Mouse (Mus musculus) adrenal gland, postnatal 25 days (tissue): ENCODE measurements around the gene Ulk4. TPM values are rescaled to one million over a fixed set of nuclear protein-coding genes. Genes with fewer than 3 reads are reported as not detected.
A peak's percentile ranks its signal among the peaks of the same experiment; 100 is the strongest.
"Not testable (repeated sequence)": the region's sequence is repeated elsewhere in the genome, so short reads cannot be mapped to it uniquely, and the experiment has no call there.

Source experiments
- DNase-seq: peaks from one replicate; pipeline ENCODE4 v3.0.0; 2021; ENCODE audit warnings: mixed read lengths
- microRNA-seq, 2 experiments: library from miRNA; unstranded; fragments of <30 nt; microRNA quantifications; one replicate each; pipeline ENCODE4 v1.2.0; 2021
- total RNA-seq: library from RNA; stranded (reverse); gene quantifications from 2 replicates; pipeline ENCODE4 v1.2.3, GENCODE M21; 2021

The Ulk4 gene
- total RNA-seq, 1 experiment from 2014 or later, result 3.2 TPM

DNA sequence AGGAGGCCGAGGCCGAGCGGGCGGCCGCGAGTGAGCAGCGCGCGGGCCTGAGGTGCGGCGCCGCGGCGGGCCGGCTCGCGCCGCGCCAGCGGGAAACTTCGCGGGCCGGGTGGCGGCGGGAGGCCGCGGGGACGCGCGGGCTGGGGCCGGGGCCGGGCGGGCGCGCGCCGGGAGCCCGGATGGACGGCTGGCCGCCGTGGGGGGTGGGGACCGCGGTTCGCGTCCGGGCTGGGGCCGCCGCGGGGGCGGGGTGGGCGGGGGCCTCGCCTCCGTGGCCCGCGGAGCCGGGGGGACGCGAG is 343.5 kb downstream of the Ulk4 start:
- DNase-seq, result no peak

DNA sequence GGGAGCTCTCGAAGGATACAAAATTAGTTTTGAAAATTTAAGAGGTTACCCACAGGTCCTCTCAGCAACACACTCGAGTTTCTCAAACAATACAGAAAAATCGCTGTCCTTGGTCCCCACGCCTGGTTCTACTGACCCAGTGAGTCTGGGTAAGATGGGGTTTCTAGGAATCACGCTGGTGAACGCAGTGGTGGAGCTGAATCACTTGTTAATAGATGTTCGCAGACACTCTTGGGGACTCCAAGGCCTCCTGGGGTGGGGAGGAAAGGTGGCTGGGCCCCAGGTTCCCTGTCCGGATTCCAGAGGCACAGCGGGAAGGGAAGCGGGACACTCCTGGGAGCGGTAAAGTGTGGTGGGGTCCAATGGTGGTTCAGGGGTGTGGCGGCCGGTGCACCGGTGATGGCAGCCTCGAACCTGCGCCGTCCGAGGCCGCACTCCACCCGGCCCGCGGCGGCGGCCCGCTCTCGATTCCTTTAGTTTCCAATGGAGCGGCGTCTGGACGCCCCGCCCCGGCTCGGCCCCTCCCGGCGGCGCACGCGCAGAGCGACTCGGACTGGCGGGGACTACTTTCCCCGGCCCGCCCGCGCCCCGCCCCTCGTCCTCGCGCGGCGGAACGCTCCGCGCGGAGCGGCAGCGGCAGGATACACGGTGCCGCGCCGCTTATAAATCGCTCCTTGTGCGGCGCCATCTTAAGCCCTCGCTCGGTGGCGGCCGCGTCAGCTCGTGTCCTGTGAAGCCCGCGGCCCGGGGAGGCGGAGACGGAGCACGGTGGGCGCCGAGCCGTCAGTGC is 344.0 kb downstream of the Ulk4 start:
- peak; percentile 99 for DNase-seq

DNA sequence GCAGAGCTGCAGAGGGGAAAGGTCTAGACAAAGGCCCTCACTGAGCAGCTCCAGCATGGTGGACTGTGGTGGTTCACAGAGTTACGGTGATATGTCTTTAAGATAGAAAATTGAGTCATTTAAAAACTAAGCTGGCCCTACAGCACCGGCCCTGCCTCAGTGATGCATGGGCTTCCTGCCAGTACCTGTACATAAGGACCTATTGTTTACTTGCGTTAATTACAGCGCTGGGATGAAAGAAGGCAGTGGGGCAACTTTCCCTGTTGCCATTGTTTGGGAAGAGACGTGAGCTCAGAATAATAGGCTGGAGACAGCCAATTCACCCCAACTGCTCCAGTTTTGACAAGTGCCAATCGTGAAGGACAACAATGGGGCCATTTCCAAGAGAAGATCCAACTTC is 344.6 kb downstream of the Ulk4 start:
- no peak for DNase-seq

DNA sequence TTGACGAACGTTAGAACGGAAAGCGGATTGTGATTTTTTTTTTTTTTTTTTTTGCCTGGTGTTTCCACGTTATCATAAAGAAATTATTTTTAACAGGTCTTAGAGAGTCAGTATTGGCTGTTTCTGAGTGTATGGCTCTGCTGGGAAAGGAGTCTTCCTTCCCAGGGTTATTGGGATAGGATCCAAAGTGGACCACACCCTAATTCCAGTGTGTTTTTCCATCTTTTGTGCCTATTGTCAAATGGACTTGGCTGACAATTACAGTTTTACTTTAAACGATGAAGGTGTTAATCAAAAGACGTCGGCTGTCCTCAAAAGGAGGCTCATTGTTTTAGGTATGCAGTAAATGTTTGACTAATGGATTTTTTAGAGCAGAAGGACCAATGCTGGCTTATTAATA is 346.2 kb downstream of the Ulk4 start:
- no peak for DNase-seq

DNA sequence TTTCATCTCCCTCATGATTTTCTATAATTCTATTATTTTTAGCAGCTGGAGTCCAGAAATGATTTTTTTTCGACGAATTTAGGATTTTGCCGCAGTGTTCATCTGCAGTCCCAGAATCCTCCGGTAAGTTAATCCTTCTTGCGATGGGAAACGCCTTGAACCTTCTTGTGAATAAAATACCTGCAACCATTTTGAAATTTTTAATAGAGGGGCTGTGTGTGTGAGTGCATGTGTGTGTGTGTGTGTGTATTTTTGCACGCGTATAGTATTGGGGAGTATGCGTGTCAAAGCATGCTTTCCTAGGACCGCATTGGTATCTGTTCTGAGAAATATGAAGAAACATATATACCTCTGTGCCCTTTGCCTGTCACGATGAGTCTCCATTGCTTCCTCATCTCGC is 347.0 kb downstream of the Ulk4 start:
- DNase-seq, result no peak

DNA sequence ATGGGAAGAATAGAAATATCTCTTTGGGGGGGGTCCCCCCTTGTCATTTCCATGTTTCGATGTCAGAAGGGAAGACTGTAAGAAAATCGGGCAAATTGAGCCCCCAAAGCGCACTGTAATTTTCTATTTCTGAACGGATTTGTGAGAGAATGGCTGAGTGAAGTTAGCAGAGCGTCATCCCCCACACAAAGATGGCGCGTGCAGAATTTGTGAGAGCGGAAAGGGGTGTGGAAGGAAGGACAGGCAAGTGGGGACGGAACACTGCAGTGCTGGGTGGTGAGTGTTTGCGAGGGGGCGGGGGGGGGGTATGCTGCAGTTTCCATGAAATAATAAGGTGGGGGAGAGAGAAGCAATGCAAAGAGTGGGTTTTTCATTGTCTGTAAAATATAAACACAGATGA is 347.9 kb downstream of the Ulk4 start, which contains the start of gene Ctnnb1:
TSS of gene Ctnnb1 (plus strand) at position 136 of the 400 bp plus-strand sequence.
- no peak for DNase-seq

DNA sequence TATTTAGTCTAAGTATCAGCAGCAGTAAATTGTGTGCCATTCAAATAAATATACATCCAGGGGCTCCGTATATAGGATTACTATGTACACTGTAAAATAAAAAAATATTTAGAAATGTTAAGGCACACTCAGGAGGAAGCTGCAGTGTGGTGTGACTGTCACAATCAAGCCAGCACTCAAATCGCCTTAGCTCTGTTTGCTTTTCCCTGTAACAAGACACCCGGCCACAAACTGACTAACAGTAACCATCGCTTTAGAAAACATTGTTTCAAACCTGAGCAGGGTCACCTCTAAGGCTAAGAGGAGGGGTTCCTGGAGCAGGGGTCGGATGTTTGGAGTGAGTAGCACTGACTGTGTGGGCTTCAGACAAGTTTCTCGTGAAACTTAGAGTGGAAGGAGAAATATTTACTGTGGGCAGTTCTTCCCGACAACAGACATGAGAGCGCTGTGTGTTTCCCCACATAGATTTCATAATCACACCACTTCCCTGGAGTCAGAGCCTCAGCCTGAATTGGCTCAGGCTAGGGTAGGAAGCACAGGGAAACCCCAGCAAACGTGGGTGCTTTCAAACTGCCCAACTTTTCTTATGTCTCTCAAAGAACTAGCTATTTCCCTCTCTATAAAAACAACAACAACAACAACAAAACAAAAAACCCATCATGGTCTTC is 349.9 kb downstream of the Ulk4 start:
- DNase-seq, result no peak

DNA sequence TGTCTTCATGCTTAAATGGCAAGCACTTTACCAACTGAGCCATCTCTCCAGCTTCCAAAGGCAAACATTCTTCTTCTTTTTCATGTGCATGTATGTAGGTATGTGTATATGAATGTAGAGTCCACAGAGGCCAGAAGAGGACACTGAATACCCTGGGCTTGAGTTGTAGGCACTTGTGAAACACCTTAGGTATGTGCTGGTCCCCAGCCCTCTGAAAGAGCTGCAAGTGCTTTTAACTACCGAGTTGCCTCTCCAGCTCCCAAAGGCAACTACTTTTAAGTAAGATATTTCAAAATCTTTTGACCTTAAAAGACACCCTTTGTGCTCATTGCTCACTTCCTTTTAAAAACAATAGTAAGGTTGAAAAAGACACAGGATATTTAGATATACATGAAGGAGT is 350.9 kb downstream of the Ulk4 start:
- no peak for DNase-seq

DNA sequence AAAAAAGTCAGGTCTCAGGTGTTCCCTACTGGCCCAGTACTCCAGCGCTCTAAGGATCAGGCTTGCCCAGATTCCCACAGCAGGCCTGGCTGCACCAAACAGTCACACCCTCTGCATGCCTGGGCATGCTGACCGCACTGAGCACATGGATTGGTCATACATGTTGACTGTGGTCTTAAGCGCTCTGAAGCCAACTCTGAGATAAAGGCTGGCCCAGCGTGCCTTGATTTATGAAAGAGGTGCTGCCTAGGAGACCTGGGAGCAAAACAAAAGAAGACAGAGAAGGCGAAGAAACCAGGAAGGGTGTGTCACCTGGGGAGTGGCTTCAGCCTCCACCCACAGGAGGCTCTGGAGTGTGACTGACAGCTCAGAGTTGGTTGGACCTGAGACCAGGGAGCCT is 357.9 kb downstream of the Ulk4 start:
- DNase-seq, result no peak

DNA sequence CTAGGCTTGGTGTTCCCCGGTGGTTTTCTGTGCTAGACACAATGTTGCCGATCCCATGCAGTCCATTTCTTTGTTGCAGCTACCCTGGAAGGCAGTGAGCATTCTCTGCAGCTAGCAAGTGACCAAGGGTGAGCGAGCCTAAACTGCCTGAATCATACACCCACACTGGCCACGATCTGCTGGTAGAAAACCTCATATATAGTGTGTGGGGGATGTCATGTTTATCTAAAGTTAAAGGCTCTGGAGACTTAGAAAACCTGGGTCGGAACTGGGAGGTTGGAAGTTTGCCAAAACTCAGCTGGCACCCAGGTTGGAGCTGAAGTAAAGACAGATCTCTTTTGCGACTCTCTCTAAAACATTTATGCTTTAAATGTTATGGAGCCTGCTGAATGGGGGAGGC is 358.4 kb downstream of the Ulk4 start:
- no peak for DNase-seq

DNA sequence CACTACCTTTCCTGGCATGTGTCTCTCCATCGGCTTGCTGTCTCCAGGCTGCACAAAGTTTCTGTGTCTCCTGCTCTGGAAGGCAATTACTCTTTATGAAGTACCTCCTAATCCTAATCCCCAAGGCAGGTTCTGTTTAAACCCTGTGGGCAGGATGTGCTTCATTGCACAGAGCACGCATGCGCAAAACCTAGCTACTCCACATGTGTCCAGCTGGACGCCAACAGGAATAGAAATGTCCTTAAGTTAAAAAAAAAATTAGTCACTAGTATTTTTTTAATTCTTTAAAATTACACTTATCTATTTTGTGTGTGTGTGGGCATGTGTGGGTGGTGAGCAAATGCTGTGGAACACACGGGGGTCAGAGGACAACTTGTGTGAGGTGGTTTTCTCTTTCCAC is 358.8 kb downstream of the Ulk4 start:
- no peak for DNase-seq

DNA sequence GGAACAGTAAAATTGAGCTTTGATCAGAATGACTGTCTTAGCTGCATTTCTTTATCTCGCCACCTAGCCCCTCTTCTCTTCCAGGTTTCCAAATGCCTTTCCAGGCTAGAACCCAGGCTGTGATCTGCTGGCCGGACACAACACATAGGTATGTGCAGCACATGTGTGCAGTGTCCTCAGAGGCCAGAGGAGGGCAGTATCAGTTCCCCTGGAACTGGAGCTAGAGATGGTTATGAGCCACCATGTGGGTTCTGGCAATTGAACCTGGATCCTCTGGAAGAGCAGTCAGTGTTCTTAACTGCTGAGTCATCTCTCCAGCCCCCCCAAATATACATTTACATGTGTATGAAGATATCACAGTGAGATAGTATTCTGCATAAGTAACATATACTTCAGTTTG is 359.4 kb downstream of the Ulk4 start:
- DNase-seq, result not testable (repeated sequence)

DNA sequence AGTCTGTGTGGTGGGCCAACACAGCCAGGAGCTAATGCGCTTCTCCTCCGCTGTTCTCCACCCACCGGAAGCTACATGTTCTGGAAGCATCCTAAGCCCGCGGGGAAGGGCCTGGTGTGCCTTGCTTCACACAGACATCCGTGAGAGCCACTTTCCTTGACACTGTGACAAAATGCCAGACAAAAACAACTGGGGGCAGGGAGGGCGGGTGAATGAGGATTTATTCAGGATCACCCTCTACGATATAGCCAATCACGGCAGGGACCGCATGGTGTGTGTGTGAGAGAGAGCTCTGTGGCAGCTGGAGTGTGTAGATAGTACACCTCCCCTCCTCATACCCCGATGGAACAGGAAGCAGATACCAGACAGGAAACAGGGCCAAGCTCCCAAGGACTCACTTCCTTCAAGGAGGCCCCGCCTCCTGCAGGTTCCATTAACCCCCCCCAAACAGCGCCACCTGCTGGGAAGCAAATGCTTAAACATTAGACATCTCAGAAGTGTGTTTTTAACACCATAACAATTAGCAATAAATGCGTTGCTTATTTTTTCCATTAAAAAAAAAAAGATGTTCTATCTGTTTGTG is 362.0 kb downstream of the Ulk4 start:
- DNase-seq, result peak; percentile 29

DNA sequence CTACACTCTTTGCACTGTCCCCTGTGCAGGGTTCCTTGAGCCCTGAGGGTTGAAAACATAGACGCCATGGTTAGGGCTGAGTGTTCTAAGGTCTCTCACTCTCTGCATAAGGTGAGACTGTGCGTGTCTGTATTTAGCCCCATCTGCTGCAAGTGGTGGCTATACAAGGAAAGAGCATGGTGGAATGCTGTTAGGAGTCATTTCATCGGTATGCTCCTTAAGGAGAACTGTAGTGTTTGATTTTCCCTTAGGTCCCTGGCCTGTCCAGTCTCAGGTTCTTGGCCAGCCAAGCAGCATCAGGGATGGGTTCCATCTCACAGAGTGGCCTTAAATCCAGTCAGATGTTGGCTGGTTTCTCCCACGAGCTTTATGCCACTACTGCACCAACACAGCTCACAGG is 362.6 kb downstream of the Ulk4 start:
- DNase-seq, result no peak

DNA sequence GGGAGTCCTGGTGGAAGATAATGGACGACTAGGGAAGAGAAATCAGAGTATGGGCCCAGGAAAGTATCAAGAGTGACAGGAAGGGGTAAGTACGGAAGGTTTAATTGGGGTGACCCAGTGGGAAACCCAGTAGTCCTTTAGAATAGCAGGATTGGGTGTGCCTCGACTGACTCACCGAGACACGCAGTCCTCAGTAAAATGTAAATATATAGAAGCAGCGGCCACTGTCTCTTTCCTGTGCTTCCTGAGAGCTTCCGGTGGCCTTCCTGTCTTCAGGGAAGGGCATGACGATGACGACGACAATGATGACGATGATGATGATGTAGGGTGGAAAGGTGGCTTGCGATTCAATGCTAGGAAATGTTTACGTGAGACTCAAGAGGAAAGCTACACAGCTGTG is 363.8 kb downstream of the Ulk4 start:
- DNase-seq, result no peak

DNA sequence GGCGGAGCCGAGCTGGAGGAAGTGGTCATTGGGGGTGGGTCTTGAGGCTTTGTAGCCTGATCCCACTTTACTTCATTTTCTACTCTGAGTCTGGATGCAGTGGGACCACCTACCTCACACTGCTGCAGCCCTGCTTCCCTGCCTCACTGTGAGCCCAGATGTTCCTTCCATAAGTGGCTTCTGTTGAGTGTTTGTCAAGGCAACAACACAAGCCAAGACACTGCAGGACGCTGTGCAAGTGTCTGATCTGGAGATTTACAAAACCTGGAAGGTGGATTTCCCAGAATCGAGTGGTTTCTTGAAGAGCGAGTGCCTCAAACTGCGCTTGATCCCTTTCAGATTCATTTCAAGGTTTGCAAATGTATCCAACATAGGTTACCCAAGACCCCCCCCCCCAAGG is 368.5 kb downstream of the Ulk4 start:
- DNase-seq, result no peak

Small RNAs within 50 kb of the gene (microRNA-seq; reads per million reads assigned to microRNA genes)
- gene Mir7090, result 0 reads per million in 2 experiments

Other genes with a start within 250 kb of the Ulk4 start
- 70.3 and 73.5 TPM in 2 replicates for gene Trak1, start 20.3 kb upstream of the Ulk4 start, total RNA-seq
- gene Cck, start 218.5 kb upstream of the Ulk4 start, total RNA-seq, result not detected in 2 replicates